Mouse (Mus musculus) thymus, adult 2 months (tissue): ENCODE results near the gene Capn7. TPM values are rescaled to one million over a fixed set of nuclear protein-coding genes. Genes with fewer than 3 reads are reported as not detected.

Source experiments
- DNase-seq: peaks from one replicate; pipeline ENCODE4 v3.0.0; 2021
- H3K27ac ChIP-seq: fragments of 200-500 bp; 2 replicates; pipeline ENCODE4 v1.5.1; 2012; ENCODE audit warnings: low read length, control low read depth; ENCODE audit not compliant: control insufficient read depth, insufficient read depth
- H3K27me3 ChIP-seq: fragments of 200-500 bp; 2 replicates; pipeline ENCODE4 v1.6.1; 2012; ENCODE audit warnings: mild to moderate bottlenecking, low read length, moderate library complexity, mixed read lengths; ENCODE audit not compliant: control insufficient read depth, insufficient read depth
- H3K36me3 ChIP-seq: fragments of 200-500 bp; 2 replicates; pipeline ENCODE4 v1.6.1; 2012; ENCODE audit warnings: mild to moderate bottlenecking, low read length, moderate library complexity; ENCODE audit not compliant: control insufficient read depth, insufficient read depth
- H3K4me1 ChIP-seq: fragments of 200-500 bp; replicated peaks from 2 replicates; pipeline ENCODE4 v1.6.1; 2012; ENCODE audit warnings: low read length; ENCODE audit not compliant: control insufficient read depth, insufficient read depth
- H3K4me3 ChIP-seq: fragments of 200-500 bp; 2 replicates; pipeline ENCODE4 v1.5.1; 2012; ENCODE audit warnings: mild to moderate bottlenecking, low read length, control low read depth, moderate library complexity; ENCODE audit not compliant: control insufficient read depth, insufficient read depth
- CTCF ChIP-seq: fragments of 200-500 bp; IDR thresholded peaks from 2 replicates; pipeline ENCODE4 v1.5.1; 2012; ENCODE audit warnings: mild to moderate bottlenecking, control low read depth, low read length, moderate library complexity, borderline replicate concordance; ENCODE audit not compliant: control insufficient read depth, poor library complexity, insufficient read depth; ENCODE audit errors: extremely low read depth
- POLR2A ChIP-seq: fragments of 200-500 bp; IDR thresholded peaks from 2 replicates; pipeline ENCODE4 v1.6.1; 2012; ENCODE audit warnings: mild to moderate bottlenecking, low read length, control low read depth, moderate library complexity; ENCODE audit not compliant: control insufficient read depth, poor library complexity, insufficient read depth; ENCODE audit errors: extremely low read depth
- WGBS: fragments of 180-500 bp; shearing (Covaris S2); methylation state at CpG from one replicate; pipeline ENCODE4 v1.1.7; 2018; 5-methylcytosine and 5-hydroxymethylcytosine counted together
- polyA plus RNA-seq: library from polyadenylated mRNA; depleted of rRNA; stranded (reverse); fragments of >200 nt; gene quantifications from 2 replicates; pipeline ENCODE4 v1.2.3, GENCODE M21; 2012

Gene Capn7
- polyA plus RNA-seq, 1 experiment: 24.2 TPM

GRCm38 (mm10) chr14:31327681-31328080 lies 8.8 kb upstream of the Capn7 start:
- Histone ChIP-seq H3K36me3 (no peaks in the 10 kb centered on the region), H3K27ac (no peak overlapping the region), H3K4me1 (peaks cover 12% of the 10 kb centered on the region), H3K27me3 (no peaks in the 10 kb centered on the region), H3K4me3 (no peak overlapping the region)
- 79% methylated on average over 4 of the region's 4 CpGs for WGBS
- no peak for DNase-seq
- TF ChIP-seq CTCF: no peak
- no peak for TF ChIP-seq POLR2A

GRCm38 (mm10) chr14:31329741-31330140 lies 6.7 kb upstream of the Capn7 start:
- Histone ChIP-seq H3K4me1 (no peaks in the 10 kb centered on the region), H3K27me3 (no peaks in the 10 kb centered on the region), H3K36me3 (no peaks in the 10 kb centered on the region), H3K27ac (no peak overlapping the region), H3K4me3 (no peak overlapping the region)
- TF ChIP-seq POLR2A (no peak), CTCF (no peak)
- no peak for DNase-seq
- 83% methylated on average over 2 of the region's 2 CpGs for WGBS

GRCm38 (mm10) chr14:31330957-31331356 lies 5.5 kb upstream of the Capn7 start:
- Histone ChIP-seq H3K4me1 (no peaks in the 10 kb centered on the region), H3K27me3 (no peaks in the 10 kb centered on the region), H3K4me3 (no peak overlapping the region), H3K27ac (no peak overlapping the region), H3K36me3 (no peaks in the 10 kb centered on the region)
- no peak for TF ChIP-seq POLR2A
- TF ChIP-seq CTCF: no peak
- WGBS: 84% methylated on average over 4 of the region's 4 CpGs
- DNase-seq: no peak

GRCm38 (mm10) chr14:31335765-31336164 lies 673 bp upstream of the Capn7 start:
- H3K27ac ChIP-seq: no peak overlapping the region
- 68% methylated on average over 3 of the region's 3 CpGs for WGBS
- no peaks in the 10 kb centered on the region for H3K27me3 ChIP-seq
- peaks cover 3% of the 10 kb centered on the region for H3K36me3 ChIP-seq
- TF ChIP-seq CTCF (no peak), POLR2A (no peak)
- no peak overlapping the region for H3K4me3 ChIP-seq
- H3K4me1 ChIP-seq: peaks cover 2% of the 10 kb centered on the region; the same call in 1 of the 2 replicates
- DNase-seq: no peak

- H3K4me1 ChIP-seq: peaks cover 2% of the 10 kb centered on the region; the same call in 1 of the 2 replicates
- H3K4me3 ChIP-seq: no peak overlapping the region
- WGBS: 5% methylated on average over 7 of the region's 7 CpGs
- no peak for DNase-seq
- peaks cover 4% of the 10 kb centered on the region for H3K36me3 ChIP-seq
- no peak overlapping the region for H3K27ac ChIP-seq
- H3K27me3 ChIP-seq: no peaks in the 10 kb centered on the region
- no peak for TF ChIP-seq CTCF
- TF ChIP-seq POLR2A: no peak
These were observed 968 bp downstream of the Capn7 start for GRCm38 (mm10) chr14:31337406-31337805.

- no peak for TF ChIP-seq POLR2A
- no peak for TF ChIP-seq CTCF
- H3K4me1 ChIP-seq: peaks cover 2% of the 10 kb centered on the region; the same call in 1 of the 2 replicates
- H3K27ac ChIP-seq: 0 out of 2 replicates have a peak overlapping the region, but pooled peaks have one; percentile 44
- peaks cover 4% of the 10 kb centered on the region for H3K36me3 ChIP-seq
- no peak for DNase-seq
- no peaks in the 10 kb centered on the region for H3K27me3 ChIP-seq
- H3K4me3 ChIP-seq: no peak overlapping the region
These were observed 1.5 kb downstream of the Capn7 start for GRCm38 (mm10) chr14:31337947-31338346.

- H3K27me3 ChIP-seq: no peaks in the 10 kb centered on the region
- H3K4me3 ChIP-seq: no peak overlapping the region
- peaks cover 31% of the 10 kb centered on the region for H3K36me3 ChIP-seq
- WGBS: 97% methylated on average over 8 of the region's 8 CpGs
- no peak for TF ChIP-seq CTCF
- TF ChIP-seq POLR2A: no peak
- H3K27ac ChIP-seq: no peak overlapping the region
- H3K4me1 ChIP-seq: no peaks in the 10 kb centered on the region
- DNase-seq: no peak
These were observed 6.8 kb downstream of the Capn7 start for GRCm38 (mm10) chr14:31343241-31343640.
